Mouse (Mus musculus) embryonic facial prominence, embryonic 15.5 days (tissue): ENCODE data around the gene Ube2q1. TPM values are rescaled to one million over a fixed set of nuclear protein-coding genes. Genes with fewer than 3 reads are reported as not detected.
"Not testable (repeated sequence)": the region's sequence is repeated elsewhere in the genome, so short reads cannot be mapped to it uniquely, and the experiment has no call there.

Experiments
- ATAC-seq: fragments of 200-750 bp; cut with Nextera tagmentation; 2 replicates; pipeline ENCODE4 v1.8.0; 2017; ENCODE audit warnings: low read depth, moderate TSS enrichment; ENCODE audit not compliant: insufficient number of reproducible peaks, low FRiP score, low TSS enrichment
- H3K27ac ChIP-seq: fragments of 300-500 bp; sonication (generic); replicated peaks from 2 replicates; pipeline ENCODE4 v1.5.1; 2015; ENCODE audit warnings: mild to moderate bottlenecking, inconsistent platforms
- H3K27me3 ChIP-seq: fragments of 300-500 bp; sonication (generic); 2 replicates; pipeline ENCODE4 v1.6.1; 2015; ENCODE audit warnings: inconsistent platforms
- H3K36me3 ChIP-seq: fragments of 300-500 bp; sonication (generic); 2 replicates; pipeline ENCODE4 v1.6.1; 2015; ENCODE audit warnings: mild to moderate bottlenecking, inconsistent platforms
- H3K4me1 ChIP-seq: fragments of 300-500 bp; sonication (generic); 2 replicates; pipeline ENCODE4 v1.6.1; 2015; ENCODE audit warnings: inconsistent platforms
- H3K4me2 ChIP-seq: fragments of 300-500 bp; sonication (generic); replicated peaks from 2 replicates; pipeline ENCODE4 v1.6.1; 2015; ENCODE audit warnings: mild to moderate bottlenecking, inconsistent platforms
- H3K4me3 ChIP-seq: fragments of 300-500 bp; sonication (generic); replicated peaks from 2 replicates; pipeline ENCODE4 v1.5.1; 2015; ENCODE audit warnings: mild to moderate bottlenecking, inconsistent platforms
- H3K9ac ChIP-seq: fragments of 300-500 bp; sonication (generic); 2 replicates; pipeline ENCODE4 v1.6.1; 2015; ENCODE audit warnings: inconsistent platforms
- H3K9me3 ChIP-seq: fragments of 300-500 bp; sonication (generic); replicated peaks from 2 replicates; pipeline ENCODE4 v1.6.1; 2016; ENCODE audit warnings: inconsistent platforms
- whole genome bisulfite sequencing: fragments of 180-500 bp; shearing (Covaris S2); methylation state at CpG from one replicate; pipeline ENCODE4 v1.1.7; 2015; 5-methylcytosine and 5-hydroxymethylcytosine counted together
- polyA plus RNA-seq: library from polyadenylated mRNA; unstranded; fragments of >200 nt; fragmentation: Nextera tagmentation; extraction: Ambion mirVana; gene quantifications from 2 replicates; pipeline ENCODE4 v1.2.1, GENCODE M21; 2015

Ube2q1 gene
- polyA plus RNA-seq, 1 experiment from 2014 or later = 12.0 TPM

DNA sequence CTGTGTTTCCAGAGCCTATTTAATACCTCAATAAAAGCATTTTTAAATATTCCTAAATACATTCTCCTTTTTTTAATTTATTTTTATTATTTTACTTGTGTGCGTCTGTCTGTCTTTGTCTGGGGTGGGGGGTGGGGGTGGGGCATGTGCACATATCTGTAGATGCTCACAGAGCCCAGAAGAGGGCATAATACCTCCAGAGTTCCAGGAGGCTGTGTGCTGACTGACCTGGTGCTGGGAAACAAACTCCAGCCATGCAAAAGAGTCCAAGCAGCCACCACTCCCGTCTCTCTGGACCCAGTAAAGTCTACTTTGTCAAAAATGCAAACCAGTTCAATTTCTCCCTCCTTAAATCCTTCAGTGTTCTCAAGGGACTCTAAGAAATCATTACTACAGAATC, 21.2 kb downstream of the Ube2q1 start:
- WGBS = 59% methylated on average over 2 of the region's 2 CpGs
- Histone ChIP-seq H3K36me3 (no peaks in the 10 kb centered on the region), H3K27ac (no peak overlapping the region), H3K4me1 (no peaks in the 10 kb centered on the region), H3K4me2 (no peak overlapping the region), H3K9me3 (no peaks in the 10 kb centered on the region), H3K27me3 (no peaks in the 10 kb centered on the region), H3K4me3 (no peak overlapping the region), H3K9ac (no peak overlapping the region)
- ATAC-seq = no peak

DNA sequence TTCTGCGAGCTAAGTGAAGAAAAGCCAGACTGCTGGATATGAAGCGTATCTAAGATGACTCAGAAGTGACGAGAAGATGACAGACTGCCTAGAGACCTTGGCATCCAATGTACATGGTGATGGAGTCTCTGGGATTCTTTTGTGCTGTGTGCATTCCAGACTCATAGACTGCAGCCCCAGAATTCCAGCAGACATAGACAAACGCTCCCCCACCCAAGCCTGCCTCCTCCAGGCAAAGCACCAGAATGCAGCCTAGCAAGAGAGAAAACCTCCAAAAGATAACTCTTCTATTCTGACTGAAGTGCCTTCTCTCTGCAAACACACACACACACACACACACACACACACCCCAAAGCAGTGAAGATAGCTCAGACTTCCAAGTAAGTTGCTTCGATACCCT, 22.3 kb downstream of the Ube2q1 start:
- H3K4me3 ChIP-seq = no peak overlapping the region
- no peak overlapping the region for H3K9ac ChIP-seq
- no peaks in the 10 kb centered on the region for H3K36me3 ChIP-seq
- ATAC-seq = no peak
- H3K4me1 ChIP-seq = no peaks in the 10 kb centered on the region
- WGBS = 50% methylated on average over 5 of the region's 5 CpGs
- H3K27me3 ChIP-seq = no peaks in the 10 kb centered on the region
- no peaks in the 10 kb centered on the region for H3K9me3 ChIP-seq
- no peak overlapping the region for H3K4me2 ChIP-seq
- H3K27ac ChIP-seq = no peak overlapping the region

DNA sequence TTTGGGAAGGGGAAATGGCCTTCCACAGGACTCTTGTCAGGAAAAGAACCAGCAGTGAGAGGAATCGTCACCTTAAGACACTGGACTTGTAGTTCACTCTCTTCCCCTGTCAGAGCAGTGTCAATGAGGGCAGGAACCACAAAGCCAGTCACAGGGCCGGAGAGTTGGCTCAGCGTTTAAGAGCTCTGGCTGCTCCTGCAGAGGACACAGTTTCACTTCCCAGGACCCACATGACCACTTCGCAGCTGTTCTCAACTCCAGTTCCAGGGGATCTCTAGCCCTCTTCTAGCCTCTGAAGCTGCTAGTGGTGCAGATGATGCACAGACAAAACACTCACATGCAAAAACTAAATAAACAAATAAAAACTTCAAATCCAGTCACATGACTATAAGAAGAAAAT, 22.9 kb downstream of the Ube2q1 start:
- H3K9me3 ChIP-seq = no peaks in the 10 kb centered on the region
- no peak overlapping the region for H3K27ac ChIP-seq
- no peak overlapping the region for H3K4me2 ChIP-seq
- WGBS = 50% methylated on average over 4 of the region's 4 CpGs
- no peaks in the 10 kb centered on the region for H3K27me3 ChIP-seq
- no peaks in the 10 kb centered on the region for H3K4me1 ChIP-seq
- no peak overlapping the region for H3K9ac ChIP-seq
- no peak for ATAC-seq
- no peak overlapping the region for H3K4me3 ChIP-seq
- H3K36me3 ChIP-seq = no peaks in the 10 kb centered on the region

DNA sequence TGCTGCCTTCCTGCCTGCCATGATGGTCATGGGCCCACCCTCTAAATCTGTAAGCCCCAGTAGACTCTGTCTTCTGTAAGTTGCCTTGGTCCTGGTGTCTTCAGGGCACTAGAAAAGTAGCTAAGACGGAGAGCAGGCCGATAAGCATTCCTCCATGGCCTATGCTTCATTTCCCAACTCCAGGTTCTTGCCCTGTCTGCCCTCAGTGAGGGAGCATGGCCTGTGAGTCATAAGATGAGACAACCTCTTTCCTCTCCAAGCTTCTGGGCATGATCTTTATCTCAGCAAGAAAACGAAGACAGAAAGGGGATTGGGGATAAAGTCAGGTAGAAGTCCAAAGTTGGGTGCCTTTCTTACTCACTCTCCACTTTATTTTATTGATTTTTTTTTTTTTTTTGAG, 25.1 kb downstream of the Ube2q1 start:
- WGBS = 77% methylated on average over 3 of the region's 3 CpGs
- no peak overlapping the region for H3K27ac ChIP-seq
- H3K4me3 ChIP-seq = no peak overlapping the region
- H3K9ac ChIP-seq = no peak overlapping the region
- no peaks in the 10 kb centered on the region for H3K27me3 ChIP-seq
- H3K36me3 ChIP-seq = no peaks in the 10 kb centered on the region
- no peaks in the 10 kb centered on the region for H3K4me1 ChIP-seq
- no peak for ATAC-seq
- H3K9me3 ChIP-seq = no peaks in the 10 kb centered on the region
- H3K4me2 ChIP-seq = no peak overlapping the region

DNA sequence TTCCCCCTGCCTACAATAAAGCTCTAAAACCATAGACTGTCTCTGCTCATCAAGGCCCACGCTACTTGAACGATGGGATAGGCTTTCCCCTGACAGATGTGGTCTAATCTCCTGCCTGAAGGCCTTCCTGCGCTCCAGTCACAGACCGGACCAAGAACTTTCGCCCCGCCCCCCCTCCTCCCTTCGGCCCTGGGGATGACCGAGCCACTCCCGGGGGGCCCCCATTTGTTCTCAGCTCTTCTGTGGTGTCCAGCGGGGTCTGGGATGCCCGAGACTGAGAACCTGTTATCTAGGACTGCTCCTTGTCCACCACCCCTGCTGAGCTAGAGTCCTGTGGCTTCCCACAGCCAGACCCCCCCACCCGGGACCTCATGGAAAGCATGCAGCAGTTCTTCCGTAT, 26.1 kb downstream of the Ube2q1 start:
- WGBS = 9% methylated on average over 13 of the region's 13 CpGs
- no peak overlapping the region; the same call in 1 of the 2 replicates for H3K4me2 ChIP-seq
- H3K9ac ChIP-seq = no peak overlapping the region
- H3K27me3 ChIP-seq = no peaks in the 10 kb centered on the region
- H3K9me3 ChIP-seq = no peaks in the 10 kb centered on the region
- H3K4me1 ChIP-seq = no peaks in the 10 kb centered on the region
- no peaks in the 10 kb centered on the region for H3K36me3 ChIP-seq
- H3K4me3 ChIP-seq = no peak overlapping the region
- ATAC-seq = no peak
- H3K27ac ChIP-seq = no peak overlapping the region

DNA sequence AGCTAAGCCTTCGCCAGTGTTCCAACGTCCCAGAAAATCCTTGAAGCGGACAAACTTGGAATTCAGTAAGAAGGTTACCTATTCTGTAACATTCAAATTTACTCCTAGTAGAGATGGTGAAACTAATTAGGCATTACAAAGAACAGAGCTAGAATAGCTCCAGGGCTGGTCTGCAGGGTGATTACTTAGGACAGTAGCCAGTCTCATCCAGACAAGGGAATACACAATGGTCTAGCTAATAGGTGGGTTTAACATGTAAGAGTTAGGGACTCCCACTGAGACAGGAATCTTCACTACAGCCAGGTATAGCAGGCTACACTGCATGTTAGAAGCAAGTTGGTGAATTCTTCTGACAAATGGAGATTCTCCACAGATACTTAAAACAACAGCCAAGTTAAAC, 26.7 kb downstream of the Ube2q1 start:
- H3K27me3 ChIP-seq, ATAC-seq: not testable (repeated sequence)
- 54% methylated on average over 3 of the region's 3 CpGs for WGBS

DNA sequence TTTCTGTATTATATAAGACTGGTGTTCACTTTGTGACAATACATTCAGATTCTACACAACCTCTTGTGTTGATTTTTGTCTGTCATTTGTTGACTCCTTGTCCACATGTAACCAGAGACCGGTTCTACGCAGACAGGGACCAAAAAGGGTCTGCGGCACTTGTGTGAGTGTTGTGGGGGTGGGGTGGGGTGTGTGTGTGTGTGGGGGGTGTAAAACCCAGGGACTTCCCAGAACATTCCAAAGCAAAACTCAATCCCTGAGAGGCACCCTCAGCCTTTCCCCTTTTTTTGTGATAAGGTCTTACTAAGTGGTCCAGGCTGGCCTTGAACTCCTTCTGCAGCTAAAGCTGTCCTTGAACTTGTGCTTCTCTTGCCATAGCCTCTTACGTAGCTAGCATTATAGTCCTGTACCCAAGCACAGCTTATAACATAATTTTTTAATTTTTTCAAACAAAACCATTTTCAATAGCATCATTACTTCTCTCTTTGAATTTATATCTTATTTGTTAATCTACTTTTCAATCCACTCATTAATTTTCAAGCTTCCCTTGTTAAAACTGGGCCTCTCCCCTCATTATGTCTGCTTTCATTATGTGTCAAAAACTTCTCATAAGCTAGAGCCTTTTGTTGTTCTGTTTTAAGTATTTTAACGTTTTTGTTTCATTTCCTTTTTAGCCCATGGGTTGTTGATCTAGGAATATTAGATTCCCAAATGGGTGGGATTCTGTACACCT, 27.5 kb downstream of the Ube2q1 start:
- Histone ChIP-seq H3K27ac (no peak overlapping the region), H3K9ac (no peak overlapping the region), H3K4me3 (no peak overlapping the region), H3K4me1 (no peaks in the 10 kb centered on the region), H3K4me2 (no peak overlapping the region), H3K36me3 (no peaks in the 10 kb centered on the region), H3K9me3 (no peaks in the 10 kb centered on the region), H3K27me3 (no peaks in the 10 kb centered on the region)
- 60% methylated on average over 5 of the region's 5 CpGs for WGBS
- ATAC-seq = no peak

More for the DNA sequence above, 26.7 kb downstream of the Ube2q1 start:
- H3K4me3 ChIP-seq, H3K36me3 ChIP-seq, H3K9ac ChIP-seq, H3K4me1 ChIP-seq, H3K9me3 ChIP-seq, H3K27ac ChIP-seq, H3K4me2 ChIP-seq: not testable (repeated sequence)

DNA sequence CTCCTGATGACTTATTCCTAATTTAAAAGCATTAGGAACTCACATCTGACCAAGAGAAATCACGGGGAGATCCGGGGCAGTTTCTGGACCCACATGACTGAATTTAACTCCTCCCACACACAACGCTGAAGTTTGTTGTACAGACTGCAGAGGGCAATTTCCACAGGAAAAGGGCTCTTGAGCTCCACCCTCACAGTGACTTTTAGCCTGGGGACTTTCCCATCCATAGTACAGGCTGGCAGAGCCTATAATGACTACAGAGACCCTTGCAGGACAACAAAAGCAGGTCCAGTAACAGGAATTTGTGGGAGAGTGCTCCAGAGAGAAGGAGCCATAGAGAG, 28.1 kb downstream of the Ube2q1 start:
- H3K27ac ChIP-seq = no peak overlapping the region
- 18% methylated on average over 3 of the region's 3 CpGs for WGBS
- no peaks in the 10 kb centered on the region for H3K9me3 ChIP-seq
- H3K36me3 ChIP-seq = no peaks in the 10 kb centered on the region
- no peaks in the 10 kb centered on the region for H3K4me1 ChIP-seq
- no peak for ATAC-seq
- no peak overlapping the region for H3K9ac ChIP-seq
- no peak overlapping the region for H3K4me3 ChIP-seq
- no peak overlapping the region for H3K4me2 ChIP-seq
- no peaks in the 10 kb centered on the region for H3K27me3 ChIP-seq

DNA sequence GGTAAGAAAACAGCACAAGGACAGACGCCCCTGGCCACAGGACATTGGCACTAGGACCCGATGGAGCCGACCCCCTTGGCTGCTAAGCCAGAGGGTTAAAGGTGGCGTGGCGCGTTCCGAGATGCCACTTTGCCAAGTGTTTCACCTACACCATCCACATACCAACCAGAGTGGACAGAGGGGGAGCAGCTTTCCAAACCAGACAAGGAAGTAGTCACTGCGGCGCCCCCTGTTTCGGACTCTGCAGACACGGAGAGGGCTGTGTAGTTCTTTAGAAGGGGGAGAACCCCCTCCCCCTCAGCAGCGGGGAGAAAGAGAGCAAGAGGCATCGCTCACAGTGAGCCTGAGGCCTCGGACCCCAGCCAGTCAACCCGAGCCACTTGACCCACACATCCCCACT, 29.5 kb downstream of the Ube2q1 start:
- no peak overlapping the region for H3K4me3 ChIP-seq
- no peaks in the 10 kb centered on the region for H3K27me3 ChIP-seq
- 66% methylated on average over 15 of the region's 15 CpGs for WGBS
- H3K4me2 ChIP-seq = no peak overlapping the region
- ATAC-seq = no peak
- no peaks in the 10 kb centered on the region for H3K4me1 ChIP-seq
- no peak overlapping the region for H3K9ac ChIP-seq
- H3K9me3 ChIP-seq = no peaks in the 10 kb centered on the region
- no peak overlapping the region for H3K27ac ChIP-seq
- H3K36me3 ChIP-seq = no peaks in the 10 kb centered on the region

DNA sequence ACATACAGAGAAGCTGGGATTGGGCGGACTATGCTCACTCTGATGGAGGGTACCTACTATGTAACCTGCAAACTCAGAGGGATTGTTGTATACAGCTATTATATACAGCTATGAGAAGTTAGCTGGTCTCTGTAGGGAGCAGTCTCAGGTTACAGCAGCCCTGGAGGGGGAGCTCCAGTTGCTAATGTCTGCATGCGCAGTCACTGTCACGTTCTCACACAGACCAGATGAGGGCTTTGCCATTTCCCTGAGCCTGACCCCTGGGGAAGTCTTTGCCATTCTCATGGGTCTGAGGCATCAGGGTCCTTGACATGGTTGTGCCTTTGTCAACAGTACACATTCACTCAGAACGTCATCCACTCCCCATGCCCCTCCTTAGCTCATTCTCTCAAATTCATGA, 31.8 kb downstream of the Ube2q1 start:
- WGBS = 43% methylated on average over 4 of the region's 4 CpGs
- Histone ChIP-seq H3K4me1 (no peaks in the 10 kb centered on the region), H3K4me3 (no peak overlapping the region), H3K4me2 (no peak overlapping the region), H3K27ac (no peak overlapping the region), H3K27me3 (no peaks in the 10 kb centered on the region), H3K9me3 (no peaks in the 10 kb centered on the region), H3K36me3 (no peaks in the 10 kb centered on the region), H3K9ac (no peak overlapping the region)
- ATAC-seq = no peak

DNA sequence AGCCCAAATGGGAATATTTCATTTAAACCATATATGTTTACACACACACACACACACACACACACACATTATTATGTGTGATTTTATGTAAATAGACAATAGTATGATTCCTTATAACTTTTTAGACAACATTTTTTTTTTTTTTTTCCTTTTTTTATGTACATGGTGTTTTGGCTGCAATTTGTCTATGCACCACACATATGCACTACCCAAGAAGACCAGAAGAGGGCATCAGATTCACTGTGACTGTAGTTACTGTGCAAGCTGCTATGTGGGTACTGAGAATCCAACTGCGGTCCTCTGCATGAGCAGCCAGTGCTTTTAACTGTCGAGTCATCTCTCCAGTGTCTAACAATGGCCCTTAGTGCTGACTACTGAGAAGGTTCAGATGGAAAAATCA, 33.3 kb downstream of the Ube2q1 start:
- no peak overlapping the region for H3K9ac ChIP-seq
- no peak overlapping the region for H3K4me2 ChIP-seq
- H3K9me3 ChIP-seq = no peaks in the 10 kb centered on the region
- no peak overlapping the region for H3K27ac ChIP-seq
- no peak overlapping the region for H3K4me3 ChIP-seq
- no peak for ATAC-seq
- H3K4me1 ChIP-seq = no peaks in the 10 kb centered on the region
- 91% methylated on average over 2 of the region's 2 CpGs for WGBS
- H3K27me3 ChIP-seq = no peaks in the 10 kb centered on the region
- H3K36me3 ChIP-seq = no peaks in the 10 kb centered on the region

DNA sequence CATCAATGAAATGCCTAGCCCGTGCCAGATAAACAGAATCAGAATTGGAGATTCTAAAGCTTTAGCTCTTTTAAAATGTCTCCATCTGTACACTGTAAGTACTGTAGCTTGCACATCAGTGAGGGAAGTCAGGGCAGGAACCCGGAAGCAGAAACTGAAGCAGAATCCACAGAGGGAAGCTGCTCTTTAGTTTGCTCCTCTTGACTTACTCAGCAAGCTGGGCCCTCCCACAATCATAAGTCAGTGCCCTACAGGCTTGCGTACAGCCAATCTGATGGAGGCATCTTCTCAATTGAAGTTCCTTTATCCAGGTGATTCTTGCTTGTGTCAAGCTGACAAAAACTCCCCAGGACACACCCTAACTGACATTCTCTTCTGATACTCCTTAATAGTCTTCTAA, 33.8 kb downstream of the Ube2q1 start:
- Histone ChIP-seq H3K27ac (no peak overlapping the region), H3K9ac (no peak overlapping the region), H3K4me2 (no peak overlapping the region), H3K36me3 (no peaks in the 10 kb centered on the region), H3K4me3 (no peak overlapping the region), H3K27me3 (no peaks in the 10 kb centered on the region), H3K4me1 (no peaks in the 10 kb centered on the region), H3K9me3 (no peaks in the 10 kb centered on the region)
- ATAC-seq = no peak
- 84% methylated on average over 3 of the region's 3 CpGs for WGBS
